Mouse (Mus musculus) left cerebral cortex, adult 11 months (tissue): ENCODE results near the gene Ube2j1.

ENCODE experiments used
- DNase-seq: peaks from one replicate; pipeline ENCODE4 v3.0.0; 2022; ENCODE audit warnings: low spot score

Ube2j1 gene

GRCm38 (mm10) chr4:33072526-33073161, 41.4 kb downstream of the Ube2j1 start:
- DNase-seq, result no peak

- no peak for DNase-seq
Measured at GRCm38 (mm10) chr4:33074406-33074805, 43.2 kb downstream of the Ube2j1 start.

- no peak for DNase-seq
Measured at GRCm38 (mm10) chr4:33074851-33075250, 43.6 kb downstream of the Ube2j1 start.

- no peak for DNase-seq
Measured at GRCm38 (mm10) chr4:33075776-33076524, 44.7 kb downstream of the Ube2j1 start.

GRCm38 (mm10) chr4:33077161-33077560, 45.9 kb downstream of the Ube2j1 start:
- no peak for DNase-seq

GRCm38 (mm10) chr4:33077724-33078123, 46.5 kb downstream of the Ube2j1 start:
- DNase-seq, result no peak

- DNase-seq, result no peak
Measured at GRCm38 (mm10) chr4:33078492-33078891, 47.3 kb downstream of the Ube2j1 start.

GRCm38 (mm10) chr4:33099118-33099694, 68.0 kb downstream of the Ube2j1 start:
- DNase-seq, result no peak
